Mouse (Mus musculus): ENCODE measurements at regions not wholly inside any gene's neighbourhood (a gene's known extent, or its start where the extent isn't known, plus 50 kb on each side); places are given as distances from the start of the nearest gene placed in this dataset.

DNA sequence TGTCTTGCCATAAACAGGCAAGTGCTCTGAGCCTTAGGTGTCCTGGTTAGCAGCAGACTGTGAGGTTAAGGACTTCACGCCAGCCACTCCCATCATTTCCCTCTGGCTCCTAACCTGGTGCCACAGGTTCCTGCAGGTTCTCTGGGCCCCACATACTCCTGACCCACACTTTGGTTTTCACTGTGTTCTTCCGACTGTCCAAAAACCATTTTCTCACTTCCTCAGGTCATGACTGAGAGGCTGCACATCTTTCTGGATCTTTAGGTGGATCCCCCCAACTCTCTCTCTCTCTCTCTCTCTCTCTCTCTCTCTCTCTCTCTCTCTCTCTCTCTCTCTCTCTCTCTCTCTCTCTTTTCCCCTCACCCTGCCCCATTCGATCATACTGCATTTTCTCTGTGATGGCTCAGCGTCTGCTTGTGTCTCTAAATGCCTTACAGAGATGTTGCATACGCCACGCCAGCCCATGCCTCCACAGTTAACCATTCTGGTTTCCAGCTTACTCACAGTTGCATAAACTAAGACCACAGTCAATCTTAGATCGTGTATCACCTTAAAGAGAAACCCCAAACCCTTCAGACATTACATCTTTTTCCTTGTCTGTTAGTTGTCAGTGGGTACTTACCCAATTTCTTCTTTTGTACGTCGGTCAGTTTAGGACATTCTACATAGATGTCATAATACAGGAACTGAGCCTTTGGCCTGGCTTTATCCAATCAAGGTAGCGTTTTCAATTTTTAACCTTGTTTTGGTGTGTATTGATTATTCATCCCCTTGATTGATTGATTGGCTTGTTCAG lies 112.0 kb upstream of the Zfp217 start:
- H3K27ac ChIP-seq (ENCODE audit: low read length): no peak overlapping the region
- no peak overlapping the region for H3K4me2 ChIP-seq (replicated peaks; ENCODE audit: low read depth, low read length)
- 95% methylated on average over 10 of the region's 10 CpGs for WGBS
- ATAC-seq (ENCODE audit: low FRiP score, low TSS enrichment): no peak
- no peaks in the 10 kb centered on the region for H3K27me3 ChIP-seq (ENCODE audit: insufficient read depth, low read length)
- H3K4me3 ChIP-seq (ENCODE audit: low read length): no peak overlapping the region
- H3K36me3 ChIP-seq (ENCODE audit: insufficient read depth, low read length): no peaks in the 10 kb centered on the region
- H3K4me1 ChIP-seq (ENCODE audit: insufficient read depth, low read length): peaks cover 5% of the 10 kb centered on the region; the same call in 1 of the 2 replicates
- no peaks in the 10 kb centered on the region for H3K9me3 ChIP-seq (ENCODE audit: low read length)
- H3K9ac ChIP-seq (replicated peaks; ENCODE audit: low read length): no peak overlapping the region

- no peak overlapping the region for H3K4me2 ChIP-seq (replicated peaks; ENCODE audit: low read depth, low read length)
- H3K9me3 ChIP-seq (ENCODE audit: low read length): no peaks in the 10 kb centered on the region
- peaks cover under 1% of the 10 kb centered on the region; the same call in 1 of the 2 replicates for H3K4me1 ChIP-seq (ENCODE audit: insufficient read depth, low read length)
- no peaks in the 10 kb centered on the region for H3K27me3 ChIP-seq (ENCODE audit: insufficient read depth, low read length)
- ATAC-seq (ENCODE audit: low FRiP score, low TSS enrichment): no peak; the same call in 1 of the 2 replicates
- no peak overlapping the region for H3K4me3 ChIP-seq (ENCODE audit: low read length)
- H3K36me3 ChIP-seq (ENCODE audit: insufficient read depth, low read length): no peaks in the 10 kb centered on the region
- H3K9ac ChIP-seq (replicated peaks; ENCODE audit: low read length): no peak overlapping the region; the same call in 1 of the 2 replicates
- no peak overlapping the region for H3K27ac ChIP-seq (ENCODE audit: low read length)
- 57% methylated on average over 12 of the region's 13 CpGs for WGBS
These were observed 110.5 kb upstream of the Zfp217 start for GRCm38 (mm10) chr2:170258367-170258766.

DNA sequence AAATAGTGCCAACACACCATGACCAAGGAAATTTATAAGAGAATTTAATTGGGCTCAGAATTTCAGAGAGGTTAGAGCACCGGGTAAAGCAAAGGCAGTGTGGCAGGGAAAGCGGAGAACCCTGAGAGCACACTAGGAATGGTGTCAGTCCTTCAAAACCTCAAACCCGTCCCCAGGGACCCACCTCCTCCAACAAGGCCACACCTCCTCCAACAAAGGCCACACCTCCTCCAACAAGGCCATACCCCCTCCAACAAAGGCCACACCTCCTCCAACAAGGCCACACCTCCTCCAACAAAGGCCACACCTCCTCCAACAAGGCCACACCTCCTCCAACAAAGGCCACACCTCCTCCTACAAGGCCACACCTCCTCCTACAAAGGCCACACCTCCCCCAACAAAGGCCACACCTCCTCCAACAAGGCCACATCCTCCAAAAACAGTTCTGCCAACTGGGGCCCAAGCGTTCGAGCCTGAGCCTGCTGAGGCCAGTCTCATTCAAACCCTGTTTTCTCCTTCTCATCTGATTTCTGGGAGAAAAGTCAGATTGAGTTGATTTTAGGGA lies 109.8 kb upstream of the Zfp217 start:
- no peak overlapping the region for H3K27ac ChIP-seq (ENCODE audit: low read length)
- no peak overlapping the region for H3K9ac ChIP-seq (replicated peaks; ENCODE audit: low read length)
- H3K4me1 ChIP-seq (ENCODE audit: insufficient read depth, low read length): no peaks in the 10 kb centered on the region
- no peaks in the 10 kb centered on the region for H3K9me3 ChIP-seq (ENCODE audit: low read length)
- WGBS: 88% methylated on average over 5 of the region's 5 CpGs
- no peaks in the 10 kb centered on the region for H3K36me3 ChIP-seq (ENCODE audit: insufficient read depth, low read length)
- no peak overlapping the region for H3K4me2 ChIP-seq (replicated peaks; ENCODE audit: low read depth, low read length)
- H3K27me3 ChIP-seq (ENCODE audit: insufficient read depth, low read length): no peaks in the 10 kb centered on the region
- no peak for ATAC-seq (ENCODE audit: low FRiP score, low TSS enrichment)
- H3K4me3 ChIP-seq (ENCODE audit: low read length): no peak overlapping the region

GRCm38 (mm10) chr2:170255997-170256396 lies 108.1 kb upstream of the Zfp217 start:
- no peaks in the 10 kb centered on the region for H3K27me3 ChIP-seq (ENCODE audit: insufficient read depth, low read length)

DNA sequence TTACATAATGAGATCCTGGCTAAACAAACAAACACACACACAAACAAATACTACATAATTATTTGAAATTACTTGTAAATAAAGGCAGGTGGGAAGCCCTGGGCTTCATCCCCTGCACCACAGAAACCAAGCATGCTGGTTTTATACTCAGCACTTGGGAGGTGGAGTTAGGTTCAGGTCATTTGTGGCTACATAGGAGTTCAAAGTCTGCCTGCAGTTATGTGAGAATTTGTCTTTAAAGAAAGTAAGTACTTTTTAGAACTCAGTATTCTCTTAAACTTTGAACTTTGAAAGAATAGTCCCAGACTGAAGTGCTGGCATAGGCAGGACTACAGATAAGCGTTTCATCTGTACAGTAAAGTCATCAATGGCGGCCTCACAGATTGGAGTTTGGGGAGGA lies 107.6 kb upstream of the Zfp217 start:
- 93% methylated on average over 2 of the region's 2 CpGs for WGBS
- no peak for ATAC-seq (ENCODE audit: low FRiP score, low TSS enrichment)
- Histone ChIP-seq H3K27me3 (ENCODE audit: insufficient read depth, low read length) (no peaks in the 10 kb centered on the region), H3K9ac (replicated peaks; ENCODE audit: low read length) (no peak overlapping the region), H3K4me1 (ENCODE audit: insufficient read depth, low read length) (no peaks in the 10 kb centered on the region), H3K36me3 (ENCODE audit: insufficient read depth, low read length) (no peaks in the 10 kb centered on the region), H3K4me3 (ENCODE audit: low read length) (no peak overlapping the region), H3K27ac (ENCODE audit: low read length) (no peak overlapping the region), H3K4me2 (replicated peaks; ENCODE audit: low read depth, low read length) (no peak overlapping the region), H3K9me3 (ENCODE audit: low read length) (no peaks in the 10 kb centered on the region)

More at GRCm38 (mm10) chr2:170255997-170256396, 108.1 kb upstream of the Zfp217 start:
- Histone ChIP-seq H3K9me3 (ENCODE audit: low read length) (no peaks in the 10 kb centered on the region), H3K4me2 (replicated peaks; ENCODE audit: low read depth, low read length) (no peak overlapping the region), H3K4me3 (ENCODE audit: low read length) (no peak overlapping the region), H3K4me1 (ENCODE audit: insufficient read depth, low read length) (no peaks in the 10 kb centered on the region), H3K36me3 (ENCODE audit: insufficient read depth, low read length) (no peaks in the 10 kb centered on the region), H3K9ac (replicated peaks; ENCODE audit: low read length) (no peak overlapping the region), H3K27ac (ENCODE audit: low read length) (no peak overlapping the region)
- WGBS: 97% methylated on average over 5 of the region's 5 CpGs
- ATAC-seq (ENCODE audit: low FRiP score, low TSS enrichment): no peak

DNA sequence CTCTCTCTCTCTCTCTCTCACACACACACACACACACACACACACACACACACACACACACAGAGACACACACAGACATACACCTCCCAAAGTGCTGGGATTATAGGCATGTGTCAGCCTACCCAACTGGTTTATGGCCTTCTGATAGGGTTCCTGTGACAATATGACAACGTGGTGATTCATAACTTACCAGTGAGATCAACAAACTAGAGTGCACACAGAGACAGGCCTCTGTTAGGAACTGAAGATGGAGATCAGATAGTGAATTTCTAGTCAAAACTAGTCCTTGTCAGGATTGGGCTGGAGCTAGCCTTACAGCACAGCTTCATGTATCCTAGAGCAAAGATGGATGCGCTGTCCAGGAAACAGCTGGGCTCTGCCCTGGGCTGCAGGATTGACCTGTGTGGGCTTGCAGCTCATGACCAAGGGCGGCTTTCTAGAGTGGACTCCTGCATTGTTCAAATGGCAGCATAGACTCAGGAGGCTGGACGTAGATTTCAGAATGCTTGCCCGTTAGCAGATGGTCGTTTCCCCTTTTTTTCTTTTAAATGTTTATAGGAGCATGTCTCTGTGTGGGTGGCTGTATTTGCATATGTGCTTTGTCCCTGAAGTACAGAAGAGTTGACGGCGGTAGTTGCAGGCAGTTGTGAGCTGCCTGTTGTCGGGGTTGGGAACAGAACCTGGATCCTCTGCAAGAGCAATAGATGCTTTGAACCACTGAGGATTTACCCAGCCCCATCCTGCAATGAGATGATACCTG lies 106.0 kb upstream of the Zfp217 start:
- Histone ChIP-seq H3K27ac (ENCODE audit: low read length) (no peak overlapping the region), H3K9me3 (ENCODE audit: low read length) (no peaks in the 10 kb centered on the region), H3K36me3 (ENCODE audit: insufficient read depth, low read length) (no peaks in the 10 kb centered on the region), H3K4me1 (ENCODE audit: insufficient read depth, low read length) (no peaks in the 10 kb centered on the region), H3K4me3 (ENCODE audit: low read length) (no peak overlapping the region), H3K4me2 (replicated peaks; ENCODE audit: low read depth, low read length) (no peak overlapping the region), H3K27me3 (ENCODE audit: insufficient read depth, low read length) (no peaks in the 10 kb centered on the region), H3K9ac (replicated peaks; ENCODE audit: low read length) (no peak overlapping the region)
- no peak for ATAC-seq (ENCODE audit: low FRiP score, low TSS enrichment)
- 68% methylated on average over 9 of the region's 9 CpGs for WGBS

DNA sequence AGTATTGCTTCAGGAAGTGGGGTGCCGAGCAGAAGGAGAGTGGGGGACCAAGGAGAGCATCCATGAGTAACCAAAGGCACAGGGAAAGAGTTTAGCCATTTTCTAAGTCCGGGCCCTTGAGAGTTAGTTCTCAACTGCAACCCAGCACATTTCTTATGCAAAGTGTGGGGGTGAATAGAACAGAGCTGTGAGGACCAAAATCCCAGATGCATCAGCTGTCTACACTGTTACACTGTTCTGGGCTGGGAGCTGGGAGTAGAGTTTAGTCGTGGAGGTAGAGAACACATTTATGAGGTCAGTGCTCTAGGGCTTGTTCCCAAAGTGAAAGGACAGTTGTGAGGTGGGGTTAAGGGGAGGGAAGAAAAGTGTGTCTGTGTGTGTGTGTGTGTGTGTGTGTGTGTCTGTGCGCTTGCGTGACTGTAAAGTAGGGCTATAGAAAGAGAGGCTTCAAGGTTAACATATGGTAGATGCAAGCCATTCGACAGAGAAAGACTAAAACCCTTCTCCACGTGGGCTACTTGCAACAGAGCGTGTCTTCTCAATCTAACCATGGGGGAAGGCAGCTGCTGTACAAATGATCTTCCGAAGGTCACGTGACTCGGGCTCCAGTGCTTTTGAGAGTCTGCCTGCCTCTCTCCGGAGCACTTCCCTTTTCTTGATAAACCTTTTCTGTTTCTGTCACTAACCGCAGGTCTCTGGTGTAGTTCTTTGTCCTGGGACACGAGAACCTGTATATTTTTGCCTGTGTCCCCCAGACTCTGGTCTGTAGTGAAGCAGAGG lies 104.5 kb upstream of the Zfp217 start:
- Histone ChIP-seq H3K36me3 (ENCODE audit: insufficient read depth, low read length) (no peaks in the 10 kb centered on the region), H3K4me2 (replicated peaks; ENCODE audit: low read depth, low read length) (no peak overlapping the region), H3K9me3 (ENCODE audit: low read length) (no peaks in the 10 kb centered on the region), H3K4me1 (ENCODE audit: insufficient read depth, low read length) (no peaks in the 10 kb centered on the region), H3K27me3 (ENCODE audit: insufficient read depth, low read length) (no peaks in the 10 kb centered on the region), H3K9ac (replicated peaks; ENCODE audit: low read length) (no peak overlapping the region), H3K27ac (ENCODE audit: low read length) (no peak overlapping the region), H3K4me3 (ENCODE audit: low read length) (no peak overlapping the region)
- WGBS: 58% methylated on average over 14 of the region's 14 CpGs
- no peak for ATAC-seq (ENCODE audit: low FRiP score, low TSS enrichment)

- Histone ChIP-seq H3K36me3 (ENCODE audit: insufficient read depth, low read length) (no peaks in the 10 kb centered on the region), H3K4me1 (ENCODE audit: insufficient read depth, low read length) (peaks cover 5% of the 10 kb centered on the region), H3K27ac (ENCODE audit: low read length) (no peak overlapping the region), H3K9ac (replicated peaks; ENCODE audit: low read length) (no peak overlapping the region), H3K9me3 (ENCODE audit: low read length) (no peaks in the 10 kb centered on the region), H3K27me3 (ENCODE audit: insufficient read depth, low read length) (no peaks in the 10 kb centered on the region), H3K4me2 (replicated peaks; ENCODE audit: low read depth, low read length) (no peak overlapping the region), H3K4me3 (ENCODE audit: low read length) (no peak overlapping the region)
- no peak for ATAC-seq (ENCODE audit: low FRiP score, low TSS enrichment)
- WGBS: 98% methylated on average over 2 of the region's 2 CpGs
These were observed 102.8 kb upstream of the Zfp217 start for GRCm38 (mm10) chr2:170250680-170251079.

- Histone ChIP-seq H3K4me1 (ENCODE audit: insufficient read depth, low read length) (peaks cover 16% of the 10 kb centered on the region), H3K36me3 (ENCODE audit: insufficient read depth, low read length) (no peaks in the 10 kb centered on the region), H3K4me3 (ENCODE audit: low read length) (no peak overlapping the region), H3K9me3 (ENCODE audit: low read length) (no peaks in the 10 kb centered on the region), H3K9ac (replicated peaks; ENCODE audit: low read length) (no peak overlapping the region), H3K27ac (ENCODE audit: low read length) (no peak overlapping the region), H3K27me3 (ENCODE audit: insufficient read depth, low read length) (no peaks in the 10 kb centered on the region), H3K4me2 (replicated peaks; ENCODE audit: low read depth, low read length) (no peak overlapping the region)
- 56% methylated on average over 11 of the region's 11 CpGs for WGBS
- no peak for ATAC-seq (ENCODE audit: low FRiP score, low TSS enrichment)
These were observed 100.0 kb upstream of the Zfp217 start for GRCm38 (mm10) chr2:170247702-170248445.

Measured in kidney, embryonic 16.5 days (tissue).